11 mouse cellular contexts compared by ENCODE assay signal in the genomic region with DNA sequence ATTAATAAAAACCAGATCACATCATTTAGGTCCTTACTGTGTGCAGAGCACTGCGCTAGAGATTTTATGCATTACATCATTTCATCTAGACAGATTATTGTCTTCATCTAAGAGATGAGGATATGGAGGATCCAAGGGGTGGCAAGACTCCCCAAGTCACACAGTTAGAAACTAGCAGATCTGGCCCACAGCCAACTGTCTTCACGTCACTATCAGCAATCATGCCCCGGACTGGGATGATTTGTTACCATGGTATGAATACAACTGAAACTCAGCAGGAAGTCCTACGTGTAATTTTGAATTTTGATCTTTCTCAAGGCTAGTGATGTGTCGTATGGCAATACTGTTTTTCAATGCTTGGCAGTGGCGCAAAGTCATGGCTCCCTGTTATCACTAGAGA. TPM values are rescaled to one million over a fixed set of nuclear protein-coding genes. Genes with fewer than 3 reads are reported as not detected.
DNase-seq lines count a peak whose midpoint lies in the region; ATAC-seq lines count a peak whose summit lies in the region.
"Had no signal": no experiment of that assay in that cellular context is flagged by ENCODE, and none has a peak within 500 bp of the region (broad histone marks: within the 10 kb centered on the region; RNA-seq: fewer than 3 reads in every experiment).

No protein-coding gene starts in this region.

- peak; percentile 45 for DNase-seq in retina, postnatal 1 day
- DNase-seq in retina, embryonic 14.5 days (ENCODE audit: low spot score): no peak
- DNase-seq in adrenal gland, postnatal 36 days: peak; percentile 59 to 66
- no peak for DNase-seq in spleen, adult 18-20 months
- DNase-seq in yolk sac, embryonic 10.5 days (ENCODE audit: low spot score): no peak
- DNase-seq: cerebellum, adult 9-11 months; kidney, postnatal 36 days; liver had no signal

- 68% methylated on average over 6 of the region's 6 CpGs for WGBS in forebrain, embryonic 13.5 days
- WGBS in forebrain, embryonic 16.5 days: 55% methylated on average over 6 of the region's 6 CpGs

- peak; percentile 2; the same call in 1 of the 2 replicates for ATAC-seq in forebrain, embryonic 13.5 days
- ATAC-seq in forebrain, embryonic 16.5 days: no peak
- ATAC-seq in megakaryocyte-erythroid progenitor cell, adult 5-6 weeks (replicated peaks; ENCODE audit: low FRiP score, low TSS enrichment, poor library complexity, severe bottlenecking): peak; percentile 46; the same call in 1 of the 2 replicates

- peaks cover 97% of the 10 kb centered on the region for H3K4me1 ChIP-seq in forebrain, embryonic 13.5 days
- peaks cover 76% of the 10 kb centered on the region for H3K4me1 ChIP-seq in forebrain, embryonic 16.5 days (replicated peaks; ENCODE audit: control insufficient read depth, insufficient read depth, low read length)

- H3K27ac ChIP-seq in forebrain, embryonic 13.5 days: peak overlapping the region; percentile 89
- no peak overlapping the region; the same call in 1 of the 2 replicates for H3K27ac ChIP-seq in forebrain, embryonic 16.5 days (ENCODE audit: low read length)

- H3K4me3 ChIP-seq in forebrain, embryonic 13.5 days: no peak overlapping the region
- H3K4me3 ChIP-seq in forebrain, embryonic 16.5 days (replicated peaks; ENCODE audit: low read length): no peak overlapping the region

- H3K4me2 ChIP-seq in forebrain, embryonic 13.5 days: no peak overlapping the region
- no peak overlapping the region for H3K4me2 ChIP-seq in forebrain, embryonic 16.5 days (ENCODE audit: low read length)

- peaks cover 6% of the 10 kb centered on the region; the same call in 1 of the 2 replicates for H3K36me3 ChIP-seq in forebrain, embryonic 13.5 days (ENCODE audit: poor library complexity, severe bottlenecking)
- H3K36me3 ChIP-seq in forebrain, embryonic 16.5 days (ENCODE audit: control insufficient read depth, insufficient read depth): no peaks in the 10 kb centered on the region

- H3K9ac ChIP-seq in forebrain, embryonic 13.5 days: no peak overlapping the region
- no peak overlapping the region for H3K9ac ChIP-seq in forebrain, embryonic 16.5 days (replicated peaks; ENCODE audit: low read depth, low read length)

- H3K27me3 ChIP-seq in forebrain, embryonic 13.5 days: no peaks in the 10 kb centered on the region
- no peaks in the 10 kb centered on the region for H3K27me3 ChIP-seq in forebrain, embryonic 16.5 days (replicated peaks; ENCODE audit: control insufficient read depth, insufficient read depth, low read length)

- H3K9me3 ChIP-seq in forebrain, embryonic 13.5 days (replicated peaks): no peaks in the 10 kb centered on the region
- no peaks in the 10 kb centered on the region for H3K9me3 ChIP-seq in forebrain, embryonic 16.5 days (ENCODE audit: control insufficient read depth, low read length)

RNA-seq across cellular contexts. Expression of a gene that starts 18.2 kb away (rescaled TPM):
- 30.1 and 33.6 TPM in 2 replicates for polyA plus RNA-seq in forebrain, embryonic 13.5 days (2015; fragmentation: Nextera tagmentation; extraction: Ambion mirVana)
- 32.2 and 37.2 TPM in 2 replicates for polyA plus RNA-seq in forebrain, embryonic 16.5 days (2015; fragmentation: Nextera tagmentation; extraction: Ambion mirVana)
- total RNA-seq in adrenal gland, postnatal 36 days (2021): 10 to 100 TPM; 17.1 to 26.3 TPM
- 2.3 and 2.8 TPM in 2 replicates for total RNA-seq in megakaryocyte-erythroid progenitor cell, adult 5-6 weeks (2014; fragmentation: Nextera tagmentation)
- total RNA-seq in megakaryocyte-erythroid progenitor cell, adult 5-6 weeks (2017): 0.75 and 2.4 TPM in 2 replicates

Comparison
In these comparisons a context has a peak if more than half of its experiments do, and no peak if none do; other contexts are left out.
1. DNase-seq: peak in retina, postnatal 1 day (single experiment) and adrenal gland, postnatal 36 days (2 of 2); none in retina, embryonic 14.5 days (single experiment), spleen, adult 18-20 months (0 of 2) and yolk sac, embryonic 10.5 days (single experiment).
2. RNA of a gene that starts 18.2 kb away (total RNA-seq): 17.1 to 26.3 TPM in adrenal gland, postnatal 36 days; 0.75 to 2.8 TPM in megakaryocyte-erythroid progenitor cell, adult 5-6 weeks; every median in the first group is over 4 times any median in the second.